Mouse (Mus musculus): ENCODE data around the gene Arhgef40. TPM values are rescaled to one million over a fixed set of nuclear protein-coding genes. Genes with fewer than 3 reads are reported as not detected.
"Not testable (repeated sequence)": the region's sequence is repeated elsewhere in the genome, so short reads cannot be mapped to it uniquely, and the experiment has no call there.

Gene Arhgef40
- polyA plus RNA-seq, 1 experiment from 2014 or later, result 95.0 TPM

GRCm38 (mm10) chr14:52043446-52043845 is 58.9 kb downstream of the Arhgef40 start:
- Histone ChIP-seq H3K4me1 (replicated peaks; ENCODE audit: control insufficient read depth, insufficient read depth, low read length) (no peaks in the 10 kb centered on the region), H3K36me3 (ENCODE audit: control insufficient read depth, insufficient read depth, low read length) (no peaks in the 10 kb centered on the region), H3K9me3 (ENCODE audit: control insufficient read depth, low read length) (no peaks in the 10 kb centered on the region), H3K4me3 (ENCODE audit: low read length) (no peak overlapping the region), H3K9ac (ENCODE audit: low read length) (no peak overlapping the region), H3K27me3 (ENCODE audit: control insufficient read depth, insufficient read depth, low read depth, low read length) (no peaks in the 10 kb centered on the region), H3K27ac (ENCODE audit: low read length) (no peak overlapping the region), H3K4me2 (ENCODE audit: low read depth, low read length) (no peak overlapping the region)
- no peak for ATAC-seq (ENCODE audit: low read depth)
- 54% methylated on average over 6 of the region's 6 CpGs for WGBS

GRCm38 (mm10) chr14:52044901-52045678 is 60.6 kb downstream of the Arhgef40 start:
- peak; percentile 65 for ATAC-seq (ENCODE audit: low read depth)
- Histone ChIP-seq H3K27me3 (ENCODE audit: control insufficient read depth, insufficient read depth, low read depth, low read length) (no peaks in the 10 kb centered on the region), H3K9ac (ENCODE audit: low read length) (no peak overlapping the region), H3K27ac (ENCODE audit: low read length) (no peak overlapping the region), H3K4me2 (ENCODE audit: low read depth, low read length) (no peak overlapping the region), H3K4me3 (ENCODE audit: low read length) (no peak overlapping the region), H3K4me1 (replicated peaks; ENCODE audit: control insufficient read depth, insufficient read depth, low read length) (no peaks in the 10 kb centered on the region), H3K9me3 (ENCODE audit: control insufficient read depth, low read length) (no peaks in the 10 kb centered on the region), H3K36me3 (ENCODE audit: control insufficient read depth, insufficient read depth, low read length) (no peaks in the 10 kb centered on the region)
- 6% methylated on average over 8 of the region's 8 CpGs for WGBS

GRCm38 (mm10) chr14:52045966-52046565 is 61.5 kb downstream of the Arhgef40 start:
- H3K4me1 ChIP-seq (replicated peaks; ENCODE audit: control insufficient read depth, insufficient read depth, low read length), result no peaks in the 10 kb centered on the region
- H3K36me3 ChIP-seq (ENCODE audit: control insufficient read depth, insufficient read depth, low read length), result no peaks in the 10 kb centered on the region
- H3K9ac ChIP-seq (ENCODE audit: low read length), result no peak overlapping the region
- 67% methylated on average over 9 of the region's 9 CpGs for WGBS
- no peaks in the 10 kb centered on the region for H3K27me3 ChIP-seq (ENCODE audit: control insufficient read depth, insufficient read depth, low read depth, low read length)
- no peaks in the 10 kb centered on the region for H3K9me3 ChIP-seq (ENCODE audit: control insufficient read depth, low read length)
- H3K4me2 ChIP-seq (ENCODE audit: low read depth, low read length), result no peak overlapping the region
- H3K27ac ChIP-seq (ENCODE audit: low read length), result no peak overlapping the region
- ATAC-seq (ENCODE audit: low read depth), result no peak
- no peak overlapping the region for H3K4me3 ChIP-seq (ENCODE audit: low read length)

- not testable (repeated sequence) for H3K27me3 ChIP-seq (ENCODE audit: control insufficient read depth, insufficient read depth, low read depth, low read length); H3K36me3 ChIP-seq (ENCODE audit: control insufficient read depth, insufficient read depth, low read length); H3K9me3 ChIP-seq (ENCODE audit: control insufficient read depth, low read length); H3K4me1 ChIP-seq (replicated peaks; ENCODE audit: control insufficient read depth, insufficient read depth, low read length); H3K4me2 ChIP-seq (ENCODE audit: low read depth, low read length); H3K4me3 ChIP-seq (ENCODE audit: low read length); H3K9ac ChIP-seq (ENCODE audit: low read length); H3K27ac ChIP-seq (ENCODE audit: low read length); ATAC-seq (ENCODE audit: low read depth)
- 89% methylated on average over 3 of the region's 3 CpGs for WGBS
Observed at GRCm38 (mm10) chr14:52052720-52053119, 68.2 kb downstream of the Arhgef40 start.

Other genes with a start within 250 kb of the Arhgef40 start
- gene Ang4, start 211.1 kb upstream of the Arhgef40 start, polyA plus RNA-seq (2015; fragmentation: Nextera tagmentation; extraction: Ambion mirVana), result not detected in 2 replicates
- not detected in 2 replicates for gene AY358078, start 184.7 kb upstream of the Arhgef40 start, polyA plus RNA-seq (2015; fragmentation: Nextera tagmentation; extraction: Ambion mirVana)
- not detected in 2 replicates for gene Ear6, start 131.0 kb upstream of the Arhgef40 start, polyA plus RNA-seq (2015; fragmentation: Nextera tagmentation; extraction: Ambion mirVana)
- 33.5 and 40.4 TPM in 2 replicates for gene Mettl17, start 99.9 kb upstream of the Arhgef40 start, polyA plus RNA-seq (2015; fragmentation: Nextera tagmentation; extraction: Ambion mirVana)
- 0.25 and 0.43 TPM in 2 replicates for gene Slc39a2, start 91.8 kb upstream of the Arhgef40 start, polyA plus RNA-seq (2015; fragmentation: Nextera tagmentation; extraction: Ambion mirVana)
- gene Ndrg2, start 70.6 kb upstream of the Arhgef40 start, polyA plus RNA-seq (2015; fragmentation: Nextera tagmentation; extraction: Ambion mirVana), result 93.3 and 109 TPM in 2 replicates
- gene Tppp2, start 66.3 kb upstream of the Arhgef40 start, polyA plus RNA-seq (2015; fragmentation: Nextera tagmentation; extraction: Ambion mirVana), result not detected in 2 replicates
- not detected in 2 replicates for gene Rnase13, start 61.9 kb upstream of the Arhgef40 start, polyA plus RNA-seq (2015; fragmentation: Nextera tagmentation; extraction: Ambion mirVana)
- 0.21 and 0.34 TPM in 2 replicates for gene Tmem253, start 30.9 kb downstream of the Arhgef40 start, polyA plus RNA-seq (2015; fragmentation: Nextera tagmentation; extraction: Ambion mirVana)
- 20.1 and 20.8 TPM in 2 replicates for gene Zfp219, start 36.0 kb downstream of the Arhgef40 start, polyA plus RNA-seq (2015; fragmentation: Nextera tagmentation; extraction: Ambion mirVana)
- gene Olfr221, start 57.7 kb downstream of the Arhgef40 start, polyA plus RNA-seq (2015; fragmentation: Nextera tagmentation; extraction: Ambion mirVana), result not detected in 2 replicates
- 603 and 612 TPM in 2 replicates for gene Hnrnpc, start 119.3 kb downstream of the Arhgef40 start, polyA plus RNA-seq (2015; fragmentation: Nextera tagmentation; extraction: Ambion mirVana)
- gene Rpgrip1, start 126.0 kb downstream of the Arhgef40 start, polyA plus RNA-seq (2015; fragmentation: Nextera tagmentation; extraction: Ambion mirVana), result 57.8 and 59.1 TPM in 2 replicates
- 51.8 and 55.8 TPM in 2 replicates for gene Supt16, start 212.7 kb downstream of the Arhgef40 start, polyA plus RNA-seq (2015; fragmentation: Nextera tagmentation; extraction: Ambion mirVana)

Measured in lung, embryonic 16.5 days (tissue).